Mouse (Mus musculus) lung, postnatal 25 days (tissue): ENCODE data around the gene Rapgef4.

Experiments
- DNase-seq: peaks from one replicate; pipeline ENCODE4 v3.0.0; 2022; ENCODE audit warnings: low spot score

Rapgef4 gene

DNA sequence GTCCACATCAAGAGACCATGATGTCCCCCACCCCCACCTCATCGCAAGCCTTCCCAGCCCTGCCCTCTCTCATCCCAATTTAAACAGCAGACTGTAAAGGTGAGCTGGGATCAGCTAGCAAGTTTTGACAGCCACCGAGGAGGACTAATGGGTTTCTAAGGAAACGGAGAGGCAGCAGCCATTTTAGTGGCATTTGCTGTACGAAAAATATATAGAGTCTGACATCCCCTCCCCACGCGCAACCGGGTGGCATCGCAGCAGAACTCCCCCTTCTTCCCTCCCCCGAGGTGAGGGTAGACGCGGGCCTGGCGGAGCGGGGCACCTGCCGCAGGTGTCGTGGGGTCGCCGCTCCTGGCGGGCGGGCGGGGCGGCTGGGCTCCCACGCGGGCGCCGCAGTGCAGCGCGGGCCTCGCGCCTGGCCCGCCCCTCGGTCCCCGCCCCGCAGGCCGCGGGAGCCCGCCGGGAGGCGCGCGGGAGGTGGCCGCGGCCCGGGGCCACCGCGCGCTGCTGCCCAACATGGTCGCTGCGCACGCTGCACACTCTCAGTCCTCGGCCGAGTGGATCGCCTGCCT, at the start of gene Rapgef4:
TSS of gene Rapgef4 (plus strand) at position 470 of the 572 bp plus-strand sequence.
- no peak for DNase-seq

DNA sequence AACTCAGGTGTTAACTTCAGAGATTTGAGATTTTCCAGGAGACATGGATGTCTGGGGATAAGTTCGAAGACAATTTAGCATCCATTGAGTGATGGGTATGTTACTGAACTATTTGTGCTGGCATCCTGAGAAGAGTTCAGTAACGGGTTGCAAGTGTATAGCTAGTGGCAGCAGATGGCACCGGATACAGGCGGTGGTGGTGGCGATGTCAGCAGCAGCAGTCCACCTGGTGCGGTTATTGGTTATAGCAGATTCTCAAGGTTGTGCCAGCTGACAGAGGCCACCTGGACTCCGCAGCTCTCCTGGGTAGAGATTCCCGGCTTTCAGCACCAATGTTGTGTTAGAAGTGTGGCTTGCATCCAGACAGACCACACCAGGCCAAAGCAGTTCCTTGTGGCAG, 47.0 kb upstream of the Rapgef4 start:
- no peak for DNase-seq

GRCm38 (mm10) chr2:71936711-71937110, 44.3 kb upstream of the Rapgef4 start:
- no peak for DNase-seq

GRCm38 (mm10) chr2:71937649-71938308, 43.3 kb upstream of the Rapgef4 start:
- DNase-seq: no peak

GRCm38 (mm10) chr2:71938716-71939393, 42.2 kb upstream of the Rapgef4 start:
- DNase-seq: no peak

DNA sequence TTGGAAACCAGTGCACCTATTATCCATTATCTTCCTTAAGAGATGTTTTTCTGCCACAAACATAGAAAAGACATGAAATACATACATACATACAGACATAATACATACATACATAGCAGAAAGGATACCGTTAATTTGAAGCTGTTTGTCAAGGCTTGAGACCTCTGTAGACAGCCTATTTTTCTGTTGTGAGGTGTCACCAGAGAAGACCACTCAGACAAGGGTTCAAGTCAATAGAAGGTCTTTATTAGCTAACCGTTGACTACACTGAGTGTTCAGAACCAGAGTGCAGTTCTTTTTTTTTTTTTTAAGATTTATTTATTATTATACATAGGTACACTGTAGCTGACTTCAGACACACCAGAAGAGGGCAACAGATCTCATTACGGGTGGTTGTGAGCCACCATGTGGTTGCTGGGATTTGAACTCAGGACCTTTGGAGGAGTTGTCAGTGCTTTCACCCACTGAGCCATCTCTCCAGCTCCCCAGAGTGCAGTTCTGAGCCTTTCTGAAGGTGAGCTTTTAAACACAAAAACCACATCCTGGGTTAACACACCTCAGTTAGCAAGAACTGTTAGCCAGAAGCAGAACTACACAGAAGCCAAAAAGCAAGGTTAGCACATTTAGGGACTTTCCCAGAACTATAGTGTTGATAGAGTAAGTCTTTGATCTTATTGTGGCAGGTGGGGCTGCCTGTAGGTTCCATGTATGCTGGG, 39.9 kb upstream of the Rapgef4 start:
- peak; percentile 5 for DNase-seq

- no peak for DNase-seq
Measured at GRCm38 (mm10) chr2:71941721-71942087, 39.3 kb upstream of the Rapgef4 start.

GRCm38 (mm10) chr2:71951212-71951611, 29.8 kb upstream of the Rapgef4 start:
- no peak for DNase-seq

DNA sequence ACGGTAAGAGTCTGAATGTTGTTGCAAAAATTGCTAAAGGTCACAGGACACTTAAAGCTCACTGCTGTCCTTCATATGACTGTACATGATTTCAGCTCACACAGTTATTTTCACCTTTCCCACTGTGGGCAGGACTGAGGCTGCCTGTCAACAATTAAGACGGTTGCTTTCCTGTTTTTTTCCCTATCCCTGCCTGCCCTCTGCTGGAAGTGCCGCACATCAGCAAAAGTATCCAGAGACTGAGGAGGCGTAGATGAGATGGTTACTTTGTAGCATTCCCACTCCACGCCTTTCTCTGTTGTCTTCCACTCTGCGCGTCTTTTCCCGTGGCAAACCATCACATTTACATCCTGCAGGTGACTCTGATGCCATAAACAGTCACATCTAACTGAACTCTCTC, 25.4 kb upstream of the Rapgef4 start:
- DNase-seq: peak; percentile 57

DNA sequence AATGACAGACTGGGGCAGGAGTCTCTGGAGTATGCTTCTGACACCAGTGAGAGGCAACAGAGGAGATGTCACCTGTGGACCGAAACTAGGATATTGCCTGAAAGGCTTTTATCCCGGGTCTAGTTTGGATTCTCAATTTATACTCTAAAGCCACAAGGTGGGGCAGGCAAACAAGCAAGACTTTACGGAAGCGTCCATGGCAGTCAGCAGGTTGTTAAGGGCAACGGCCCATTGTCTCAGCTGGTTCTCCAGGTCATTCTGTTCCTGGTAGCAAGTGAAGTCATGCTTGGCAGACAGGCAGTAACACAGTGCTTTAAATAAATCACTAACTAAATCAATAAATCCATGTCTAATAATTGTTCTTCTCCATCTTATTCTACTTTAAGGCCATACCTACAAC, 24.6 kb upstream of the Rapgef4 start:
- peak; percentile 48 for DNase-seq

- no peak for DNase-seq
Measured at GRCm38 (mm10) chr2:71957951-71958350, 23.1 kb upstream of the Rapgef4 start.

GRCm38 (mm10) chr2:71958393-71958792, 22.6 kb upstream of the Rapgef4 start:
- peak; percentile 35 for DNase-seq

DNA sequence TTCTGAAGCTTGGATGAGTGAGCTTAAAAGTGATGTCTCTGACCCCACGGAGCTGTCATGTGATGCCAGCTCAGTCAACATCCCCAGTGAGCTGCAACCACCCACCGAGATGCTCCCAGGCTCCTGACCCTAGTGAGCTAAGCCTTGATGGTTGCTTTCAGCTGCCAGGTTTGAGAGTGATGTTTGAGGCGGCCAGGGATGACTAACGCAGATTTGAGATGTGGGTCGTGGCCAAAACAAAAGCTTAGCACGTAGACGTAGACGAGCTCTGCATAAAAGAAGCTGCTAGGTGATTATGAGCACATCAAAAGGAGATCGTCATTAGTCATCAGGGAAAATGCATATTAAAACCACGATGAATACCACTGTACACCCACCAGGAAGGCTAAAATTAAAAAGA, 16.8 kb upstream of the Rapgef4 start:
- DNase-seq: no peak

GRCm38 (mm10) chr2:71965476-71965875, 15.6 kb upstream of the Rapgef4 start:
- peak; percentile 26 for DNase-seq

- DNase-seq: no peak
Measured at GRCm38 (mm10) chr2:71966737-71967136, 14.3 kb upstream of the Rapgef4 start.

DNA sequence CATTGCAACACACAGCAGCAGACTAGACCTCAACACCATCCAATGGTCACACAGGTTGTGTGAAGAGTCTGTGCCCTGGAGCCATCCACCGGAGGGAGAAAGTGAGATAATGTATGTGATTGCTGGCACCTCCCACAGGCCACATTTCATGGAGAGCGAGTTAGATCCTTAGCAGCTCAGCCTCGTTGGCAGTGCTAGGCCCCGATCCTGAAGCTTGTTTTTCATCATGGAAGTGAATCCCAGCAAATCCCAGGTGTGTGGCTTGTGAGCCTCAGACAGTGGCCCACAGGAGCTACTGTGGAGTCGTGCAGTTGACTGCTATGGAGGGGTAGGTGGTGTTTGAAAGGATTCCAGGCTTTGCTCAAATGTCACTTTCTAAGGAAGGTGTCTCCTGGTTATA, 13.2 kb upstream of the Rapgef4 start:
- DNase-seq: no peak

DNA sequence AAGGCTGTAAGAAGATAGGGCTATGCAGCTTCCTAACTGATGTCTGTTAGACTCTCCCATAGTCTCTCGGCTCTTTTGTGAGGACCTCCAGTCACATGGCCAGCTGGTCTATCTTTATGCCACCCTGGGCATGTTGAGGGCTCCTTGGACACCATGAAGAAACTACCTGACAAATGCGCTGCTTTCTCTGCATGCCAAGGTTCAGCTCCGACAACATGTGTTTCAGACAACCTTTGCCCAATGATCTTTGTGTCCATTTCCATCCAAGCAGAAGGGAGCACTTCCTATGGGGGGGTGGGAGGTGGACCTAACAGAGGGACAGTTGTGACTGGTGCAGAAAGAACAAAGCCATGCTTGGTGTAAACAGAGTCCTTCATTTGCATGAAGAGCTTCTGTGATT, 7.4 kb upstream of the Rapgef4 start:
- no peak for DNase-seq

- DNase-seq: no peak
Measured at GRCm38 (mm10) chr2:71974143-71974846, 6.7 kb upstream of the Rapgef4 start.

GRCm38 (mm10) chr2:71979981-71980380, 1.1 kb upstream of the Rapgef4 start:
- no peak for DNase-seq

DNA sequence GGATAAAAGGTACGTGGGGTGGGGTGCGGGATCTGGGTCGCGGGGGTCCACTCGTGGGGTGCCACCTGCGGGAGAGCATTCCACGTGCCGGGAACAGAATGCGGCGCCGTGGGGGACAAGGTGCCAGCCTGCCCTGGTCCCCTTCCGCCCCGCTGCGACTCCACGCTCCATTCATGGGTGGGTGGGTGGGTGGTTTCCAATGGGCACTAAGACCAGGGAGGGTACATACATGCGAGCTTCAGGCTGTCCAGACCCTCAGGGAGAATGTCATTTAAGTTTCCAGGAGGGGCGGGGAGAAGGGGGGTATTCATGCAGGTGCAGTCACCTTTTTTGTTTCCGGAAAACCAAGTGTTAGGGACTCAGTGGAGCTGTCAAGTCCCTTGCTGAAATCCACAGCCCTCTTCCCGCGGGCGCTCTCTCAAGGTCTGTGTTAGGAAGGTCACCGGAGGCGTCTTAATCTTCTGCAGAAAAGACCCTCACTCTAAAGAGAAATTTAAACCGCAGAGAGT, 357 bp downstream of the Rapgef4 start:
- DNase-seq: no peak

DNA sequence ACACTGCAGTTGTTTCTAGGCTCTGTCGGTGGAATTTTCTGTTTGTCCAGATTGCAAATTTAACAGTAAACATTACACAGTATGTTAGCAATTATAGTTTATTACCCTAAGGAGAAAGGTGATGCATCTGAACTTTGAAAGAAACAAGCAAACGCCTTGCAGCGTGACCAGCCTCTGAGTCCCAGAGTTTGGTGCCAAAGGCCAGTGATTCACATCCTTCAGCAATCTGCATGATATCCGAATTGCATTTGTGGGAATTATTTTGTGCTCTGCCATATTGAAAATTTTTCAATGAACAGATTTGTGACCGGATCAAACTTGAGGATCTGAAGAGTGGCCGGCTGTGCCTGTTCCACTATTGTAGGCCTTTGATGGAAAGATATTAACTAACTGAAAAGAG, 856 bp downstream of the Rapgef4 start:
- DNase-seq: no peak
